14 mouse cellular contexts compared by ENCODE assay signal in genomic region chr7:45571966-45572365, GRCm38 (mm10). TPM values are rescaled to one million over a fixed set of nuclear protein-coding genes. Genes with fewer than 3 reads are reported as not detected.
DNase-seq lines count a peak whose midpoint lies in the region; ATAC-seq and TF ChIP-seq lines count a peak whose summit lies in the region.
"Had no signal": no experiment of that assay in that cellular context is flagged by ENCODE, and none has a peak within 500 bp of the region (broad histone marks: within the 10 kb centered on the region; RNA-seq: fewer than 3 reads in every experiment).

No protein-coding gene starts in this region.

- WGBS in hindbrain, embryonic 12.5 days: 53% methylated on average over 1 of the region's 1 CpGs
- 58% methylated on average over 1 of the region's 1 CpGs for WGBS in hindbrain, embryonic 16.5 days
- WGBS in neural tube, embryonic 12.5 days: 58% methylated on average over 1 of the region's 1 CpGs
- WGBS in liver, embryonic 16.5 days (ENCODE audit: insufficient replicate concordance): 16% methylated on average over 1 of the region's 1 CpGs

- H3K36me3 ChIP-seq in hindbrain, embryonic 12.5 days: peaks cover 7% of the 10 kb centered on the region
- H3K36me3 ChIP-seq in hindbrain, embryonic 16.5 days (ENCODE audit: control insufficient read depth, insufficient read depth, low read length): peaks cover 4% of the 10 kb centered on the region; the same call in 1 of the 2 replicates
- peaks cover 5% of the 10 kb centered on the region; the same call in 1 of the 2 replicates for H3K36me3 ChIP-seq in neural tube, embryonic 12.5 days
- 0 out of 2 replicates have a peak, but pooled peaks cover 6% of the 10 kb centered on the region for H3K36me3 ChIP-seq in liver, embryonic 16.5 days (ENCODE audit: control insufficient read depth, insufficient read depth)

- TF ChIP-seq POLR2A in bone marrow macrophage, adult 2 months (IDR thresholded peaks at IDR 0.05; ENCODE audit: borderline replicate concordance, low read depth, low read length): no peak

- H3K4me3 ChIP-seq in hindbrain, embryonic 12.5 days: no peak overlapping the region
- H3K4me3 ChIP-seq in hindbrain, embryonic 16.5 days (ENCODE audit: low read length): no peak overlapping the region
- H3K4me3 ChIP-seq in neural tube, embryonic 12.5 days: no peak overlapping the region
- H3K4me3 ChIP-seq in bone marrow macrophage, adult 2 months (ENCODE audit: insufficient read depth, low read length): peak overlapping the region; percentile 82
- peak overlapping the region; percentile 65; the same call in 1 of the 2 replicates for H3K4me3 ChIP-seq in liver, embryonic 16.5 days (ENCODE audit: low read depth, low read length)

- TF ChIP-seq CTCF in bone marrow macrophage, adult 2 months (IDR thresholded peaks at IDR 0.05; ENCODE audit: low read depth, low read length): no peak

- ATAC-seq in hindbrain, embryonic 12.5 days (ENCODE audit: low FRiP score): no peak
- no peak for ATAC-seq in hindbrain, embryonic 16.5 days
- ATAC-seq in neural tube, embryonic 12.5 days (ENCODE audit: low FRiP score, low read depth): no peak
- ATAC-seq in liver, embryonic 16.5 days (ENCODE audit: low read depth): no peak
- ATAC-seq: activated CD4-positive, CD25-positive, alpha-beta regulatory T cell, adult 4 months had no signal

- no peaks in the 10 kb centered on the region for H3K9me3 ChIP-seq in hindbrain, embryonic 12.5 days (replicated peaks)
- no peaks in the 10 kb centered on the region for H3K9me3 ChIP-seq in hindbrain, embryonic 16.5 days (ENCODE audit: control insufficient read depth, low read length)
- H3K9me3 ChIP-seq in neural tube, embryonic 12.5 days: no peaks in the 10 kb centered on the region
- no peaks in the 10 kb centered on the region for H3K9me3 ChIP-seq in liver, embryonic 16.5 days (replicated peaks; ENCODE audit: control insufficient read depth, low read length)

- no peaks in the 10 kb centered on the region for H3K27me3 ChIP-seq in hindbrain, embryonic 12.5 days
- H3K27me3 ChIP-seq in hindbrain, embryonic 16.5 days (replicated peaks; ENCODE audit: control insufficient read depth, insufficient read depth, low read length): no peaks in the 10 kb centered on the region
- H3K27me3 ChIP-seq in neural tube, embryonic 12.5 days (replicated peaks): no peaks in the 10 kb centered on the region
- no peaks in the 10 kb centered on the region for H3K27me3 ChIP-seq in liver, embryonic 16.5 days (ENCODE audit: control insufficient read depth, insufficient read depth, low read depth, low read length)

- H3K9ac ChIP-seq in hindbrain, embryonic 12.5 days: no peak overlapping the region; the same call in 1 of the 2 replicates
- no peak overlapping the region for H3K9ac ChIP-seq in hindbrain, embryonic 16.5 days (ENCODE audit: low read depth, low read length)
- no peak overlapping the region for H3K9ac ChIP-seq in neural tube, embryonic 12.5 days
- H3K9ac ChIP-seq in liver, embryonic 16.5 days (ENCODE audit: low read depth, low read length): no peak overlapping the region; the same call in 1 of the 2 replicates

- no peak overlapping the region for H3K27ac ChIP-seq in hindbrain, embryonic 12.5 days
- H3K27ac ChIP-seq in hindbrain, embryonic 16.5 days (ENCODE audit: low read depth, low read length): no peak overlapping the region
- no peak overlapping the region for H3K27ac ChIP-seq in neural tube, embryonic 12.5 days
- H3K27ac ChIP-seq in bone marrow macrophage, adult 2 months (ENCODE audit: insufficient read depth, low read depth, low read length): no peak overlapping the region
- H3K27ac ChIP-seq in liver, embryonic 16.5 days (ENCODE audit: low read length): no peak overlapping the region; the same call in 1 of the 2 replicates

- 0 out of 2 replicates have a peak overlapping the region, but pooled peaks have one; percentile 66 for H3K4me2 ChIP-seq in hindbrain, embryonic 12.5 days (replicated peaks)
- H3K4me2 ChIP-seq in hindbrain, embryonic 16.5 days (ENCODE audit: low read length): no peak overlapping the region
- peak overlapping the region; percentile 76; the same call in 1 of the 2 replicates for H3K4me2 ChIP-seq in neural tube, embryonic 12.5 days (replicated peaks)
- peak overlapping the region; percentile 73 for H3K4me2 ChIP-seq in liver, embryonic 16.5 days (ENCODE audit: low read depth, low read length)

- no peak for DNase-seq in neural tube, embryonic 10.5 days (ENCODE audit: extremely low spot score, low spot score)
- no peak for DNase-seq in layer of hippocampus, postnatal 25 days (ENCODE audit: extremely low spot score in 1 of 2, low spot score in 1 of 2)
- DNase-seq in spleen, postnatal 14 days (ENCODE audit: low spot score in 2 of 2): no peak
- DNase-seq: cerebellum, postnatal 14 days; heart, postnatal 36 days; lung, postnatal 14 days had no signal

- peaks cover 30% of the 10 kb centered on the region for H3K4me1 ChIP-seq in hindbrain, embryonic 12.5 days
- H3K4me1 ChIP-seq in hindbrain, embryonic 16.5 days (ENCODE audit: control insufficient read depth, insufficient read depth, low read depth, low read length): peaks cover 21% of the 10 kb centered on the region
- H3K4me1 ChIP-seq in neural tube, embryonic 12.5 days: peaks cover 21% of the 10 kb centered on the region
- peaks cover 42% of the 10 kb centered on the region for H3K4me1 ChIP-seq in bone marrow macrophage, adult 2 months (ENCODE audit: control insufficient read depth, insufficient read depth, low read length)
- H3K4me1 ChIP-seq in liver, embryonic 16.5 days (ENCODE audit: control insufficient read depth, low read depth, low read length): peaks cover 59% of the 10 kb centered on the region

RNA-seq across cellular contexts. Expression of gene Bcat2, which starts 2.0 kb away (rescaled TPM):
- 35.2 and 36.9 TPM in 2 replicates for polyA plus RNA-seq in hindbrain, embryonic 12.5 days (2016; fragmentation: Nextera tagmentation; extraction: Ambion mirVana)
- polyA plus RNA-seq in hindbrain, embryonic 16.5 days (2015; fragmentation: Nextera tagmentation; extraction: Ambion mirVana): 22.7 and 27.0 TPM in 2 replicates
- polyA plus RNA-seq in neural tube, embryonic 12.5 days (2016; fragmentation: Nextera tagmentation; extraction: Ambion mirVana): 25.7 and 29.2 TPM in 2 replicates
- 87.0 and 93.0 TPM in 2 replicates for polyA plus RNA-seq in bone marrow macrophage, adult 2 months (2012; ENCODE audit: insufficient read depth, insufficient read length, missing spikeins)
- 44.0 and 44.6 TPM in 2 replicates for polyA plus RNA-seq in liver, embryonic 16.5 days (2015; fragmentation: Nextera tagmentation; extraction: Ambion mirVana)
- total RNA-seq in layer of hippocampus, postnatal 25 days (2021): 10 to 100 TPM; 20.5 to 23.4 TPM

RNA-seq across cellular contexts. Expression of gene Hsd17b14, which starts 17.3 kb away (rescaled TPM):
- polyA plus RNA-seq in hindbrain, embryonic 12.5 days (2016; fragmentation: Nextera tagmentation; extraction: Ambion mirVana): 0.70 and 0.79 TPM in 2 replicates
- 0.43 and 0.80 TPM in 2 replicates for polyA plus RNA-seq in hindbrain, embryonic 16.5 days (2015; fragmentation: Nextera tagmentation; extraction: Ambion mirVana)
- polyA plus RNA-seq in neural tube, embryonic 12.5 days (2016; fragmentation: Nextera tagmentation; extraction: Ambion mirVana): 0.26 and 0.43 TPM in 2 replicates
- 2.0 and 2.5 TPM in 2 replicates for polyA plus RNA-seq in bone marrow macrophage, adult 2 months (2012; ENCODE audit: insufficient read depth, insufficient read length, missing spikeins)
- polyA plus RNA-seq in liver, embryonic 16.5 days (2015; fragmentation: Nextera tagmentation; extraction: Ambion mirVana): 1.3 and 1.8 TPM in 2 replicates
- under 1 TPM in 1 of 2 experiments, not detected in 1; 0.54 TPM for total RNA-seq in layer of hippocampus, postnatal 25 days (2021)
- total RNA-seq: layer of hippocampus, adult 18-20 months had no signal
- polyA plus RNA-seq: activated CD4-positive, CD25-positive, alpha-beta regulatory T cell, adult 4 months had no signal

RNA-seq across cellular contexts. Expression of gene Fgf21, which starts 43.3 kb away (rescaled TPM):
- 0.45 TPM in 1 of 2 replicates, not detected in the other for polyA plus RNA-seq in hindbrain, embryonic 12.5 days (2016; fragmentation: Nextera tagmentation; extraction: Ambion mirVana)
- polyA plus RNA-seq in hindbrain, embryonic 16.5 days (2015; fragmentation: Nextera tagmentation; extraction: Ambion mirVana): not detected in 2 replicates
- not detected in 2 replicates for polyA plus RNA-seq in neural tube, embryonic 12.5 days (2016; fragmentation: Nextera tagmentation; extraction: Ambion mirVana)
- not detected in 2 replicates for polyA plus RNA-seq in bone marrow macrophage, adult 2 months (2012; ENCODE audit: insufficient read depth, insufficient read length, missing spikeins)
- polyA plus RNA-seq in liver, embryonic 16.5 days (2015; fragmentation: Nextera tagmentation; extraction: Ambion mirVana): not detected in 2 replicates
- not detected for total RNA-seq in layer of hippocampus, postnatal 25 days (2021)
- total RNA-seq: gastrocnemius, adult 18-20 months; heart, postnatal 36 days; layer of hippocampus, adult 18-20 months had no signal
- polyA plus RNA-seq: activated CD4-positive, CD25-positive, alpha-beta regulatory T cell, adult 4 months had no signal

RNA-seq across cellular contexts. Expression of gene Fut1, which starts 45.1 kb away (rescaled TPM):
- 0.14 TPM in 1 of 2 replicates, not detected in the other for polyA plus RNA-seq in hindbrain, embryonic 12.5 days (2016; fragmentation: Nextera tagmentation; extraction: Ambion mirVana)
- polyA plus RNA-seq in hindbrain, embryonic 16.5 days (2015; fragmentation: Nextera tagmentation; extraction: Ambion mirVana): not detected in 2 replicates
- polyA plus RNA-seq in neural tube, embryonic 12.5 days (2016; fragmentation: Nextera tagmentation; extraction: Ambion mirVana): not detected in 2 replicates
- polyA plus RNA-seq in bone marrow macrophage, adult 2 months (2012; ENCODE audit: insufficient read depth, insufficient read length, missing spikeins): not detected in 2 replicates
- not detected in 2 replicates for polyA plus RNA-seq in liver, embryonic 16.5 days (2015; fragmentation: Nextera tagmentation; extraction: Ambion mirVana)
- not detected for total RNA-seq in layer of hippocampus, postnatal 25 days (2021)
- total RNA-seq: gastrocnemius, adult 18-20 months; heart, postnatal 36 days had no signal
- polyA plus RNA-seq: activated CD4-positive, CD25-positive, alpha-beta regulatory T cell, adult 4 months had no signal

RNA-seq across cellular contexts. Expression of gene Plekha4, which starts 45.8 kb away (rescaled TPM):
- polyA plus RNA-seq in hindbrain, embryonic 12.5 days (2016; fragmentation: Nextera tagmentation; extraction: Ambion mirVana): 1.9 and 3.8 TPM in 2 replicates
- 2.2 and 3.1 TPM in 2 replicates for polyA plus RNA-seq in hindbrain, embryonic 16.5 days (2015; fragmentation: Nextera tagmentation; extraction: Ambion mirVana)
- polyA plus RNA-seq in neural tube, embryonic 12.5 days (2016; fragmentation: Nextera tagmentation; extraction: Ambion mirVana): 3.2 and 3.5 TPM in 2 replicates
- polyA plus RNA-seq in bone marrow macrophage, adult 2 months (2012; ENCODE audit: insufficient read depth, insufficient read length, missing spikeins): 1.0 and 1.6 TPM in 2 replicates
- 0.47 and 0.78 TPM in 2 replicates for polyA plus RNA-seq in liver, embryonic 16.5 days (2015; fragmentation: Nextera tagmentation; extraction: Ambion mirVana)
- total RNA-seq in layer of hippocampus, postnatal 25 days (2021): under 1 TPM; 0.47 TPM

Comparison
In these comparisons a context has a peak if more than half of its experiments do, and no peak if none do; other contexts are left out.
1. H3K4me3 ChIP-seq: peak in bone marrow macrophage, adult 2 months (single experiment) and liver, embryonic 16.5 days (single experiment); none in hindbrain, embryonic 12.5 days (single experiment), hindbrain, embryonic 16.5 days (single experiment) and neural tube, embryonic 12.5 days (single experiment).